Mouse (Mus musculus) kidney, adult 9 months (tissue): Measurements from ENCODE around the gene Olfr323.

Source experiments
- DNase-seq: peaks from one replicate; pipeline ENCODE4 v3.0.0; 2022

Olfr323 gene

DNA sequence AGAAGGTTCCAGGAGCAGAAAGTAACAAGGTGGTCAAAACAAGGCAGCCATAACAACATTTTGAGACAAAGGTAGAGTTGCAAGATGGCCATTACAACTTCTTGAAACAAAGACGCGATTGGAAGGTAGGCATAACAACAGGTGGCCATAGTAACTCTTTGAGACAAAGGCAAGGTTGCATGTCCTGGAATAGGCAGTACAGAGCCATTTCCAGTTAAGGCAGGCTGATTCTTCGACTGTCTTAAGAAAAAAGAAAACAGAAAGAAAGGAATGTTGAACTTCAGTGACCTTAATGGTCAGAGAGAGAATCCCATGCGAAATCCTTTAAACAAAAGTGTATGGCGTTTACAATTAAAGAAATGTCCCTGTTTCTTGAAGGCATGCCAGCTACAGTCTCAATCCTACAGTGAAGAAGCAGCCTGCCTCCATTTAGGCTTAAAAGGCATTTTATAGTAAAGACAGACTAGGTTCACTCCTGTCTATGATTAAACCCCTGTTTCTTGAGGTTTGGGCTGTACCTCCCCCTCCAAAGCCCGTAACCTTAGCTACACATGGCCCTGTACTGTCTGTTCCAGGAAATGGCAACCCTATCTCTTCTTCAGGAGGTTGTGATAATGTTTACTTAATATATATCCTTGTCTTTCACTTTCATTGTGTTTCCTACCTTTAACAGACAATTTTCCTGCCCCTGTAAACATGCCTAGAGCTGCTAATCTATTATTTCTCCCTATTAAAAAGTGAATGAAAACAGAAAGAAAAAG lies 27.3 kb downstream of the Olfr323 start:
- DNase-seq: no peak

- no peak for DNase-seq
These were observed 28.2 kb downstream of the Olfr323 start for GRCm38 (mm10) chr11:58602062-58602461.

GRCm38 (mm10) chr11:58597837-58598236 lies 32.5 kb downstream of the Olfr323 start:
- no peak for DNase-seq

- no peak for DNase-seq
These were observed 35.5 kb downstream of the Olfr323 start, which contains the start of gene Olfr324 for GRCm38 (mm10) chr11:58594814-58595213. Gene Olfr324 (plus strand): TSS chr11:58595114.

DNA sequence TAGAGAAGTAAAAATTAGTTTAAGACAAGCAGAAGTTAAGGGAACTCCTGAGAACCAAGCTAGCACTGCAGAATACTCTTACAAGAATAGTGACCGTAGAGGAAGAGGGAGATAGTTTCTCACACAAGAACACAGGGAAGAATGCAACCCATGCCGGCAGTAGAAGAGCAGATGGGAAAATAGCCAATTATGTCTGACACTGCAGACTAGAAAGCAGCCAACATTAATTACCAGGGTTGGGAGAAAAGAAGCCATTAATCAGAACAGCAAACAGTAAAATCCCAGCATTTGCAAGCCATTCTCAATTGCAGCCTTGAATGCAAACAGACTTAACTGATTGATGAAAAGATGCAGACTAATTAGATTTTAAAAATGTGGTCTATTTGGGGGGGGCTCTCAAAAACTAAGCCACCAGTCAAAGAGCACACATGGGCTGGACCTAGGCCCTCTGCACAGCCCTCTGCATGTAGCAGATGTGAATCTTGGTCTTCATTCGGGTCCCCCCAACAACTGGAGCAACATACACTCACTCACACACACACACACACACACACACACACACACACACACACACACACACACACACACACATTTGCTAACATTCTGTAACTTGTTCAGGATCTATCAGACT lies 41.6 kb downstream of the Olfr323 start:
- no peak for DNase-seq

DNA sequence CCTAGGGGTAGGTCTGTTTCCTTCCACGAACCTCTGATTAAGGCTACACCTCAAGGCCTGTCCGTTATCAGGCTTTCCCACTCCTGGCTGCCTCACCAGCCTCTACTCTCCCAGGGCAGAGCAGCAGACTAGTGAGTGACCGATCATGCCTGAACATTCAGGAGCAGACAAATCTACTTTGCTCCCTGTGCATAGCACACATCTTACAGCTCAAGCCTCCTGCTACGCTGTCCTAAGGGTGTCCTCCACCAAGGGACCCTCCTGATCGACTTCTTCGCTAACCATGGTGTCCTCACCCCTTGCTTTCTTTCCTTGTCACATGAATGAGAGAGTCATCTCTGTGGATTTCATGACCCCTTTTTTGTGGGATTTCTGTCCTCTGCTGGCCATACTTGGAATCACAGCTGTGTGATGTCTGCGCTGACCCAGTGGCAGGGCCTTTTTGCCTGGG lies 42.4 kb downstream of the Olfr323 start:
- peak; percentile 29 for DNase-seq

DNA sequence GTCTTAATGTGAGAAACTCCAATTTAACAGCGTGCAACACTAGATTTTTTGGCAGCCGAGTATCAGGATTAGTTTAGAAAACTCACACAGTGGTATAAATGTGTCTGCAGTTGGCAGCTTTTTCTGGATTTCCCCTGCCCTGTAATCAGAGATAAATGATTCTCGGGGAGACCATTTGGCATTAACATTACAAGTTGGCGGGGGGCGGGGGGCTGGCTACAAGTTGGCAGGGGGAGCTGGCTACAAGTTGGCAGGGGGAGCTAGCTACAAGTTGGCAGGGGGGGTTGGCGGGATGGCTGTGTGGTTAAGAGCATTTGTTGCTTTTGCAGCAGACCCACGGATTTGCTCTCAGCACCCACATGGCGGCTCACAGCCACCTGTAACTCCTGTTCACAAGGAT lies 51.7 kb downstream of the Olfr323 start:
- DNase-seq: no peak

DNA sequence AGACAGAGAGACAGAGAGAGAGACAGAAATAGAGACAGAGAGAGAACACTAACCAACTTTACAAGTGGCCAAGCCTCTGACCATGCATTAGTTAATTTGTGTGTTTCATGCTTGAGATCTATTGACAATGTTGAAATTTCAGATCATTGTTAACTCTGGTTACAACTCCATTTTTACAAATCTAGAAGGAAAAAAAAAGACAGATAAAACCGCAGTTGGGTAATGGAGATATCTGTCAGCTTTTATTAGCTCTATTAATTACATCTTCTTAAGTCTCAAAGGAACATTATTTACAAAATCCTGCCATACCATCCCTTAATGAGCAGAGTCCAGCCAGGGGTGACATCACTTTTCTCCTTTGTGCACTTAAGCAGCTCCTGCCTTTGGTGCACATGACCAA lies 52.9 kb downstream of the Olfr323 start, which contains the start of gene Olfr325:
Gene Olfr325 (plus strand): TSS at position 301 of the 400 bp plus-strand sequence.
- DNase-seq: no peak
